Mouse (Mus musculus) R1 (cell line): ENCODE results near the gene Dazap1.

Source experiments
- DNase-seq: peaks from one replicate; pipeline ENCODE4 v3.0.0-alpha.2; 2018; ENCODE audit warnings: low read depth, low spot score

The Dazap1 gene

GRCm38 (mm10) chr10:80322811-80323211 is 61.5 kb downstream of the Dazap1 start:
- no peak for DNase-seq

GRCm38 (mm10) chr10:80323261-80324119 is 62.2 kb downstream of the Dazap1 start:
- DNase-seq = peak; percentile 66

- no peak for DNase-seq
Observed at GRCm38 (mm10) chr10:80324120-80325037, 63.1 kb downstream of the Dazap1 start.

- DNase-seq = no peak
Observed at GRCm38 (mm10) chr10:80325045-80325444, 63.8 kb downstream of the Dazap1 start.

GRCm38 (mm10) chr10:80329273-80330081 is 68.2 kb downstream of the Dazap1 start, which contains the start of the genes Pcsk4 and Reep6:
Pcsk4 (minus strand) TSS chr10:80329498.
Reep6 (plus strand) TSS chr10:80329953.
- DNase-seq = peak; percentile 100

GRCm38 (mm10) chr10:80330084-80330483 is 68.8 kb downstream of the Dazap1 start:
- no peak for DNase-seq

- no peak for DNase-seq
Observed at GRCm38 (mm10) chr10:80330888-80331287, 69.6 kb downstream of the Dazap1 start.

- DNase-seq = no peak
Observed at GRCm38 (mm10) chr10:80331636-80332524, 70.6 kb downstream of the Dazap1 start.

GRCm38 (mm10) chr10:80332525-80332989 is 71.3 kb downstream of the Dazap1 start:
- DNase-seq = no peak

GRCm38 (mm10) chr10:80336263-80336662 is 75.0 kb downstream of the Dazap1 start:
- no peak for DNase-seq
